Mouse (Mus musculus): ENCODE measurements around the gene Plin1. TPM values are rescaled to one million over a fixed set of nuclear protein-coding genes. Genes with fewer than 3 reads are reported as not detected.

Gene Plin1
- polyA plus RNA-seq, 1 experiment from 2014 or later, result not detected

Other genes starting within 250 kb of the Plin1 start
- not detected in 2 replicates for gene Rhcg, start 115.2 kb downstream of the Plin1 start, polyA plus RNA-seq (2016; fragmentation: Nextera tagmentation; extraction: Ambion mirVana)
- 9.2 and 15.5 TPM in 2 replicates for gene Ticrr, start 72.7 kb downstream of the Plin1 start, polyA plus RNA-seq (2016; fragmentation: Nextera tagmentation; extraction: Ambion mirVana)
- gene Kif7, start 17.2 kb downstream of the Plin1 start, polyA plus RNA-seq (2016; fragmentation: Nextera tagmentation; extraction: Ambion mirVana), result 3.8 and 5.2 TPM in 2 replicates
- 5.7 and 8.8 TPM in 2 replicates for gene Pex11a, start 10.2 kb upstream of the Plin1 start, polyA plus RNA-seq (2016; fragmentation: Nextera tagmentation; extraction: Ambion mirVana)
- 4.7 and 10.0 TPM in 2 replicates for gene Wdr93, start 10.3 kb upstream of the Plin1 start, polyA plus RNA-seq (2016; fragmentation: Nextera tagmentation; extraction: Ambion mirVana)
- 0.16 and 0.30 TPM in 2 replicates for gene Mesp1, start 60.9 kb upstream of the Plin1 start, polyA plus RNA-seq (2016; fragmentation: Nextera tagmentation; extraction: Ambion mirVana)
- gene Mesp2, start 77.8 kb upstream of the Plin1 start, polyA plus RNA-seq (2016; fragmentation: Nextera tagmentation; extraction: Ambion mirVana), result 0.21 and 0.48 TPM in 2 replicates
- gene Anpep, start 128.2 kb upstream of the Plin1 start, polyA plus RNA-seq (2016; fragmentation: Nextera tagmentation; extraction: Ambion mirVana), result 6.8 and 8.3 TPM in 2 replicates
- gene Ap3s2, start 187.7 kb upstream of the Plin1 start, polyA plus RNA-seq (2016; fragmentation: Nextera tagmentation; extraction: Ambion mirVana), result 37.7 and 41.3 TPM in 2 replicates
- 26.0 and 30.0 TPM in 2 replicates for gene Arpin, start 202.5 kb upstream of the Plin1 start, polyA plus RNA-seq (2016; fragmentation: Nextera tagmentation; extraction: Ambion mirVana)

Measured in heart, embryonic 10.5 days (tissue).